Mouse (Mus musculus) heart, adult 11 months (tissue): ENCODE results near the gene Dnah6.
A peak's percentile ranks its signal among the peaks of the same experiment; 100 is the strongest.

ENCODE experiments used
- DNase-seq: peaks from one replicate; pipeline ENCODE4 v3.0.0; 2022

The Dnah6 gene

DNA sequence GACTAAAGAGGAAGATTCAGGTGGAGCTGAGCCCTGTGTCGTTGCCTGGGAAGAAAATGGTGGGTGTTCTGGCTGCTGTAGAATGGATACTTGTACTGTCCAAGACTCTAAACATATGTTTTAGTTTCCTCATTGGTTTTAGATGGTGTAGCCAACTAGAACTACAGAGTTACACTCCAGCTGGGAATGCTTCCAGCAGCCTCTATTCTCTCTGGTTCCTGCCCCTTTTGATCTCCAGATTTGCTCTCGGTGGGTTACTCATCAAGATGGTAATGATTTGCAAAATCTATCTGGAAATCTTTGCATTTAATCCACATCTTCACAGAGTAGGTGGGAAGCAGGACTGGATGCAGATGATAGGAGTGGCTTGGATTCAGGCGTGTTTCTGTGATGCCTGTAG, 80.6 kb downstream of the Dnah6 start:
- no peak for DNase-seq

DNA sequence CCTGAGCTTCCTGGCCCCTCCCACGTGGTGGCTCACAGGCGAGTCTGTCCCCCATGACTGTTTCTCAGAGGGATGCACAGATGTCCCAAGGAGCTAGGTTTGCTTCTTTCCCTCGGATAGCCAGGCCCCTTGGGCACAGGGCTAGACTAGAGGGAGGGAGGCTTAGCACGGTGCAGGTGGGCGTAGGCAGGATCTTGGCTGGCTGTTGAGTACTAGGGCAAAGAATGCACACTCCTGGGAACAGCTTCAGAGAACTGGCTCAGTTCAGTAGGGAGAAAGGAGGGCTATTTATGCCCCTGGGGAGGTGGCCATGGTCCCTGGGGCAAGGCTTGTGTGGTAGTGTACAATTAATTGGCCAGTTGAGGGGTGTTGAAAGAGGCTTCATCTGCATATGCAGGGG, 88.7 kb downstream of the Dnah6 start:
- DNase-seq, result peak; percentile 74

DNA sequence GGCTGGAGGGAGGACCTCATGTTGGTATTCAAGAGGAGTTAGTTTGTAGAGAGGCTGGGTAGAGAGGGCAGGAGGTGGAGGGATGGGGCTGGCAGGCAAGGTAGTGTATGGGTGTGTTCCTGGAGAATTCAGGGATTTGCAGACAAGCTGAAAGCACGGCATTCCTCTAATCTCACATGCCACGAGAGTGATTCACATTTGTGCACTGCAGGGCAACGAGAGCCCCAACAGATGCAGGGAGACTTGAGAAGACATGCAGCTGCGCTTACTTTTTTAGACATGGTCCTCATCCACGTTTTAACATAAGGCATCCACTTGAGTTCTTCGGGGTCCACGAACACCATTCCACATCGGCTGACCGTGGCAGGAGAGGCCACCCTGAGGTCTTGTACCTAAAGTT, 93.9 kb downstream of the Dnah6 start:
- DNase-seq, result peak; percentile 87

DNA sequence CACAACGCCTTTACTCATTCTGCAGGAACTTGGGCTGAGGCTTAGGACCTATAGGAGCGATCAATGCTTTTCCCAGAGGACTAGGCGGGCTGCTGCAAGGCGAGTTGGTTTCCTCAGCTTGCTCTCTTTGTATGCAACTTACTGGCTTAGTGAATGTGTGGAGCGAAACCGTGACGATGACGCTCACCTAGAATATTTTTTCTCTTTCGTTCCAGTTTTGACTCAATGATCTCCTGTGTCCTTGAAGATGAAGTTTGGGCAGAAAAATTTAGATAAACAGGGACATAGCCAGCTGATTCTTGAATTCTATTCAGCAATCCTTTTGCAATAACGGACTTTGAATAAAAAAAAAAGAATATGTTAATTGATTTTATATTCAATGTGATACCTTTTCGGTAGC, 101.1 kb downstream of the Dnah6 start:
- no peak for DNase-seq

DNA sequence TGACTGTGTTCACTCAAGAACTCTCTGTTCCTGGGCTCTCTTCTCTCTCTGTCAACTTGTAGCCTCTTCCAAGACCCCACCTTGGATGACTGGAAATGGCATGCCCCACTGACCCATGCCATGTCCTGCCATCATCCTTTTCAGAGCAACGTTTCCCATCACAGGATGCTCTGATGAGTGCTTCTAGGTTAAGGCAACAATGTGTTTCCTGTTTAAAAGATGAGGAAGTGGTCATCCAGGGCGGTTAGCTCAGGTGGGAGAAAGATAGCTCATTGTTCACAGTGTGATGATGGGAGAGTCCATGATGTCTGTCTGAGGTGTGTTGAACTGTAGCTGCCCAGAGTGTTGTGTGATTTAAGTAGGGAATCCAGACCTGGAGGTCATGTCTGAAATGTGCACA, 107.6 kb downstream of the Dnah6 start:
- DNase-seq, result peak; percentile 55

DNA sequence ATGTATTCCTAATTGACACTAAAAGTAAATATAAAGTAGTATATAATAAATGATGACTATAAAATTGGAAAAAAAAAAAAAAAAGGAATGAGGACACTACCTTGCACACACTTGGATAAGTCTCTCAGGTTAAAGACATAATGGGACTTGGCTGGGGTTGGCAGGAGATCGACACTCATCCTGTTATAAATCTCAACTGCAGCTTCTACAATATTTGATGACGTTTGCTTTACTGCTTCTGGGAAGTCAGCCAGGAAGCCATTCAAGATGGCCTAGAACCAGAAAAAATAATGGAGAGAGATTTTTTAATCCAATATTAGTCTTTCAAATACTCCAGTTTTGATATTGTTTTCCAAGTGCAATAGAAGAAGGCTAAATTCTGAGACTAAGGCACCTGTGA, 108.1 kb downstream of the Dnah6 start:
- no peak for DNase-seq

DNA sequence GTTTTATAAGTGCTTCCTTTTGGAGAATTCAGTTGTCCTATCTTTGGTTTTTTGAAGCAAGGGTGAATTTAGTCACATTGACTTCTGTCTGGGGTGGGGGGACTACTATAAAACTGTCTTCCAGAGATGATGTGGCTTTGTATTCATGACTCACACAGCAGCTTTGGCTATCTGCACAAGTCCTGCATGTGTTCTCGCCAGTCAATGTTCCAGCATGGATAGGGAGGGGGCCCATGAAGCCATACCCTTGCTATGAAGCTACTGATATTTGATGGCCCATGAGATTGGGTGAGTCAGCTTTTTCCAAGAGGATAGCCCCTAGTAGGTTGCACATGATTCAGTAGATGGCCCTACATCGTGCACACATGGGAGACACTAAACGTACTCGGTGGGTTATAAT, 128.3 kb downstream of the Dnah6 start:
- DNase-seq, result peak; percentile 49

DNA sequence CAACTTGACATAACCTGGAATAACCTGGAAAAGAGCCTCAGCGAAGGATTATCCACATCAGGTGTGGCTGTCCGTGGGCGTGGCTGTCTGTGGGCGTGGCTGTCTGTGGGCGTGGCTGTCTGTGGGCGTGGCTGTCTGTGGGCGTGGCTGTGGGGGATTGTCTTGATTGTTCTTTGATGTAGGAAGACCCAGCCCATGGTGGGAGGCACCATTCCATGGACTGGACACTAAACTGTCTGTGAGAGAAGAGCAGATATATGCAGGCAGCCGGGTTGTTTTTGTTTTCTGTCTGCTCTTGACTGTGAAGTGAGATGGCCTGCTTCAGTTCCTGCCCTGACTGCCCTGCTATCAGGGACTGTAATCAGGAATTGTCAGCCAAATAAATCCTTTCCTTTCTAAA, 130.6 kb downstream of the Dnah6 start:
- peak; percentile 78 for DNase-seq

DNA sequence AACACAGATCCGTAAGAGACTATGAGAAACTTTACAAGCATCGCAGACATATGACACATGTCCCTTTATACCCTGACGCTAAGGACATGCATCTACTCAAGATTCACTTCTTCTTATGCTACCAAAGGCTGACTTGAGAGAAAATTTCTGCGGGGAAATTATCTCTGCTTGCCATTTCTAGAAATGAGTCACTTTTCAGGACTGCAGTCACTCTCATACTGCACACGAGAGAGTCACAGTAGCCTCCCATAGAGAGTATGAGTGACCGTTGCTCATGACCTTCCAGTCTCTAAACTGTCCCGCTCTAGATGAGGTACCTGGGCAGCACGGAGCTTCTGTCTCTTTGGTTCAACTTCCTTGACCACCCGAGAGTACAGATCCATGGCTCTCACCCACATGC, 138.9 kb downstream of the Dnah6 start:
- peak; percentile 56 for DNase-seq

DNA sequence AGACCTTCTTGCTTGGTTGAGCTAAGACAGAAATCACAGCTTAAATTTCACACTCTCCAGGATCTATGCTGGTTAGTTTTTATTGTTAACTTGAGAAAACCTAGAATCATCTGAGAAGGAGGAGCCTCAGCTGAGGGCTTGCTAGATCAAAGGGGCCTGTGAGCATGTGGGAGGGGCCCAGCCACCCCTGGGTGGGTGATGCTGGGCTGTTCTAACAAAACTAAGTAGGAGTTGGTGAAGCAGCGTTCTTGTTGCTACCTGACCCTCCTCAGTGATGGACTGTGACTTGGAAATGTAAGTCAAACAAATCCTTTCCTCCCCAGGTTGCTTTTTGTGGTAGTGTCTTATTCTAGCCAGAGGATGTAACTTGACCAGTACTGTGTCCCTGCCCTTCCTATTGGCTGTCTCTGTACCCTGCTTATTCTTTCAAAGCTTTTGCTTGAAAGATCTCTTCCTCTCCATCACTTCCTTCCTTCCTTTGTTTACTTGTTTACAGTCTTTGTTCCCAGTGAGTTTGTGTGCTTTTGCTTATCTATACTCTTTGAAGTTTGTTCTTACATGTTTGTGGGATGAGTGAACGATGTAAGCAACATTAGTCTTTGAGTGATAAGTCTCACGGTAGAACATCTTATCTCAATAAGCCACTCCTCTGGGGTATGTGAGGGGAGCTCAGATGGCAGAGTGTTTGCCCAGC, 149.2 kb downstream of the Dnah6 start:
- peak; percentile 69 for DNase-seq

DNA sequence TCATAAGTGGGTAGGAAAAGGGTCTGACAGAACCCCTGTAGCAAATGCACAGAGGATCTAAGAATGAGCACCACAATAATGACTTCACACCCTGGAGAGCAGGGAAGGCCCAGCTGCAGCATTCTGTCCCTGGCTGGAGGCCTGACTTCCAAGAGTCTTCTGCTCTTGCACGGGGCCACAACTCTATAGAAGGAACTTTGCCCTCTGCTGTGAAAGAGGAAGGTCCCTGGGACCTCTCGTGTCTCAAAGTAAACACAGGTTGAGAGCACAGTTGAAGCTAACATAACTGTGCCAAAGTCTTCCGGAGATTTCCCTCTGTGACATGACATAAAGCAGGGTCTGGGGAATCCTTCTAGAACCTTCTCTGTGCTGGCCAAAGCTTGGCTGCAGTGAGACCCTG, 150.2 kb downstream of the Dnah6 start:
- peak; percentile 21 for DNase-seq

DNA sequence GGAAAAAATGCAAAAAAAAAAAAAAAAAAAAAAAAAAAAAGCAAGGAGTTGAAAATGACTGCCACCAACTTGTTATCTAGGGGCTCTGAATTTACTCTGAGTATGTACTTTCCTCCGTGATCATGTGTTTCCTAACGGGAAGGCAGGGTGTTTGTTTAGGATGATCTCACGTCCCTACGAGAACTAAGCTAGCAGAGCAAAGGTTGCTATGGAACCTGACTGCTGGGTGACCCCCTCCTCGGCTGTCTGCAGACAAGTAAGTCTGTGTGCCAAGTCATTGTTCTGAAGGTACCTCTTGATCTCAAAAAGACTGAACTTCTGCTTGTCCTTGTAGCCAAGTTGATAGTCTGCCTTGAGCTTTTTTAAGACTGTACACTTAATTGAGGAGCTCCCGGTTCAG, 150.8 kb downstream of the Dnah6 start:
- DNase-seq, result peak; percentile 97

DNA sequence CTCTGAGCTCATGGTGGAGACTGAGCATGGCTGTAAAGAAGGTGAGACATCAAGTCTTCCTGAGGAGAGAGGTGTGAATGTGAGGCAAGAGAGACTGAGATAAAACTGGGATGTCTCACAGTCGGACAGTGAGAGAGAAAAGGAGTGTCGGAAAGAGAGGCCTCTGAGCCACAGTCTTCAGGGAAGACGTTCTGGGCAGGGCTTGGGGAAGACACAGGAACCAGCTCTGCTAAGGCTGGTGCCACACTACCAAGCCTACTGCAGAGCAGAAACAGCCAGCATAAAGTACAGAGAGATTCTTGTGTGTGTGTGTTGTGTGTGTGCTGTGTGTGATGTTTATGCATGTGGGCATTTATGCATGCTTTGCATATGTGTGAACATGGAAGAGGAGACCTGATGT, 156.9 kb downstream of the Dnah6 start:
- peak; percentile 53 for DNase-seq

DNA sequence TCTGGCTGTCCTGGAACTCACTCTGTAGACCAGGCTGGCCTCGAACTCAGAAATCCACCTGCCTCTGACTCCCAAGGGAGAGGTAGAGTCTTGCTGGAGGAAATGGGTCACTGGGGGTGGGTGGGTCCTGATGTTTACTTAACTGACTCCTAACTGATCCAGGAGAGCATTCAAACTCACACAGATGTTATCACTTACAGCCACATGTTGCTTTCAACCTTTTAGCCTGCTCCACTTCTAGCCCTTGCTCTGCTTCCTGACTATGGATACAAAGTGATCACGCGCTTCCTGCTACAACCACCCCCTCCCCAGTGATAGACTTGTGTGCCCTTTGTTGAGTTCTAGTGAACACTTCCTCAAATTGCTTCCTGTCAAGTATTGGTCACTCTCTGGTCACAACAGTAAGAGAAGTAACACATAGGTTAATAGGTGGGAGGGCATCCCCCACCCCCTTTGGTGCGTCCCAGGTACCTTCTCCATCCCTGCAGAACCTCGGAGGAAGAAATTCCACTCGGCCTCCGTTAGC, 161.8 kb downstream of the Dnah6 start:
- DNase-seq, result peak; percentile 80

DNA sequence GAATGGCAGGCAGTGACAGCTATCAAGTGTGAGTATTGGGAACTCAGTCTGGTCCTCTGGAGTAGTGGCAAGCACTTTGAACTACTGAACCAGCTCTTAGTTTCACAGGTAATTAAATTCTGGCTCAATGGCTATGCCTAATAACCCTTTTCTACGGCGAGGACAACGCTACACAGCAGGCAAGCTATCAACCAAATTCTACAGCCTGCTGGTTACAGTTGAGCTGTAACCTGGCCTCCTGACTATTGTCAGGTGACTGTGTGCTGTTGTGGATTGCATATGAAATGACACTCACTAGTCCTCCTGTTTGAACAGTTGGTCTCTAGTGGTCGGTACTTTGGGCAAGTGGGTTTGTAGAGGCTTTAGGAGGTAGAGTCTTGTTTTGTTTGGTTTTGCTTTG, 162.3 kb downstream of the Dnah6 start:
- DNase-seq, result peak; percentile 40

DNA sequence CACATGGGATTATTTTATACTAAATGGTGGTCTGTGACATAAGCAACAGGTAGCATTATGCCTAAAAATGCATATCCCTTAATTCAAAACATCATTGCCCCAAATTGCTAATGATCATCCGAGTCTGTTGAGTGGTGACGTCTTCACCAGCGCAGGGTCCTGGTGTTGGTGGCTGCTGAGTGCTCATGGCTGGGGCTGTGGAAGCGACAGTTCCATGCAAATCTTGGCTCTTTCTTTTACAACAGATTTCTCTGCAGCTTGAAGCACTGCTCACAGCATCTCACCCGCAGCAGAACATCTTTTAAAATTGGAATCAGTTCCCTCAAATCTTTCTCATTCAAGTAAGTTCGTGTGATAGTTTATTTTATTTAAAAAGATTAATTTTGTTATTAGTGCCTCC, 166.1 kb downstream of the Dnah6 start:
- DNase-seq, result no peak

DNA sequence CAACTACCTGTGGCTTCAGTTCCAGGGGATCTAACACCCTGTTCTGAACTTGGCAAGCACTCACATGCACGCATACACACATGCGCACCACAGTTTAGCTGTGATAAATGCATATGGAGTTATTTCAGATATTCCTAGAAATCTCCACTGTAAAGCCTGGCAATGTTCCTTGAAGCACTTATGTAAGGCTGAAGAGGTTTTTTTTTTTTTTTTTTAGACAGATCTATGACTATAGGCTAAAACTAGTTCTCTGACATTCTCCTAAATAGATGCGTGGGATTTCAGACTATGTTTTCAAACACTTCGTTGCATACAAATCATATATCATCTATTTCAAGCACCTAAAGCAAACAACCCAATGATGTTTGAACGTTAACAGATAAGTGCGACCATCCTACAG, 166.6 kb downstream of the Dnah6 start:
- DNase-seq, result no peak

DNA sequence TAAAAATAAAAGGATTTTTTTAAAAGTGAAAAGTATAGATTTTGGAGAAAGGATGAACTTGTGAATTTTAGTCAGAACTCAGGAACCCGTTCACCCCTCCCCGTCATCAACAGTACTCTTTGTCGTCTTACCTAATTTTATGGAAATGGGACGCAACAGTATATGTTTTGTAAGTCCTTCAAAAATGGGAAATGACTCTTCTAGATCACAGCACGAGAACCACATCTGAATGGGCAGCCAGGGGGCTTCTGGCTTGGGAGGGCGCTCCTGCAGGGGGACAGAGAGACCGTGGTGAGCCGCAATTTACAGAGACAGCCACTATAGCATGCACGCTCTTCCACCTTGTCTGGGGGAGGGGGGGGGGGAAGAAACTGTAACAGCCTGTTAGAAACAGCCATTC, 167.9 kb downstream of the Dnah6 start:
- DNase-seq, result no peak

DNA sequence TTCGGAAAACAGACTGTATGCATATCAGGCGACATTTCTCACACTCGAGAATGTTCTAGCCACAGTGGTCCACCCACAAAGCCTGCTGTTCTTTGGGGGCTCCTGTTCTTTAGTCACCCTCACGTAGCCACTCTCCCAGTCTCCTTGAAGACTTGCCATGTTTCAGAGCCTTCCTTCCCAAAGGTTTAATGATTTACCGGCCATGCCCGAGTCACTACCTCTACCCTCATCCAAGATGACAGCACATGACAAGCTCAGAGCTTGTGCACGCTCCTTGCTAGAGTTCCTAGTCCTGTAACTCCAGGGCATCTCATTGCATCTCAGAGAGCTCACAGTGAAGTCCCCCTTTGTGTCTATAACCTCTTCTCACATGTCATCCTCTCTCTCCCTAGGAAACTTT, 174.2 kb downstream of the Dnah6 start:
- no peak for DNase-seq

DNA sequence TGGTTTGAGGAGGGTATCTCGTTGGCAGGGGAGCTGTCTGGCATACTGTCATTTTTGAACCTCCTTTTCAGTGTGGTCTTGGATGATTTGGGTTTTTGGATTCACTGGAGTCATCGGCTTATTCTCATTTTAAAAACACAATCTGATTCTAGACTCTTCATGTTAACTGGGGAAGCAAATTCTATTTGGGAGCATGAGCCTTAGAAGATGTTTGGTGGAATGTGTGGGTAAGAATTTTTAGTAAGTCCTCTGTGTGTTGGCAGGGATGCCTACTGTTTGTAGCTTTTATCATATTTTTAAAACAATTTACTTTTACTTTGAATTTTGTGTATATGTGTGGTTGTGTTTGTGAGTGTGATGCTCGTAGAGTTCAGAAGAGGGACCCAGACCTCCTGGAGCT, 175.5 kb downstream of the Dnah6 start:
- no peak for DNase-seq

DNA sequence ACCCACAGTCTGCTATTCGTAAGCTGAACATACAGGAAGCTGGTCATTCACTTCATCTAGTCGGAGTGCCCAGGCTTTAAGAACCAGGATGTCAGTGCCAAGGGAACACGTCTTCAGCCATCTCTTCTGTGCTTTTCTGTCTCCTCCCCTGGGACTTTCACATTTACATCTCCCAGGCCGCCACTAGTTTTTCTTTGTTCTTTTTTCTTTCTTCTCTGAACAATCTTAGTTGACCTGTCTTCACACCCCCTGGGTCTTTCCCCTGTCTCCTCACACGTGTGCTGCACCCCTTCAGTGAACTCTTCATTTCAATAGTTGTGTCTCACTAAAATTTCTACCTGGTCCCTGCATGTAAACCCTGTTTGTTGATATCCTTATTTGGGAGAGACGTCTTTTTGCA, 179.2 kb downstream of the Dnah6 start:
- DNase-seq, result no peak

DNA sequence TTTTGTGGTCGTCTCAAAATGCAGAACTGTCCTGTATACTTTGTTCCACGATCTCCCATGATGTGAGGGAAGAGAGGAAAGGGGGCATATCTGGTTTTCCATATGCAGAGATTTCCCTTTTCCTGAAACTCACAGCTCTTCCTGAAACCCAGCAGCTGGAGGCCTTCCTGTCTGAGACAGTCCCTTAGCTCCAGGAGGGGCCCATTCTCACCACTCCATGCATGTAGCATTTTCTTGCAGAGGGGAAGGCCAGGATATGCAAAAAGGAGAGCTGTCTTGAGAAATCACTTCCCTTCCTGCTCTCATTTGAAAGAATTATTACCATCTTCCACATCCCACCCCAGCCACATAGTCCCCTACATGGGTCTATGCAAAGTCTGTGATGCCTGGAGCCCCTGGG, 183.2 kb downstream of the Dnah6 start:
- DNase-seq, result no peak

DNA sequence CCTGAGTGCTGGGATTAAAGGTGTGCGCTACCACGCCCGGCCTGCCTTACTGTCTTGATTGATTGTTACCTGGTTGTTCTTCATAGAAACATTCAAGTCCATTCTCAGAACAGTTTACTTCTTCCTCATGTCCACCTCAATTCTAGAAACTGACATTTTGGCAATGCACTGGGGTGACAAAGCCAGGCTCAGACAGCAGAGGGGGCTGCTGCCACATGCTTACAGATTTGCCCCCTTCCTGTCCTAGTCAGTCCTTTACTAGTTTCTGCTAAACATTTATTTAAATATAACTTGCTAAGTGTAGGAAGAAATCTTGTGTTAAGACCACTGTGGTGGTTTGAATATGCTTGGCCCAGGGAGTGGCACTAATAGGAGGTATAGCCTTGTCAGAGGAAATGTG, 192.6 kb downstream of the Dnah6 start:
- no peak for DNase-seq

DNA sequence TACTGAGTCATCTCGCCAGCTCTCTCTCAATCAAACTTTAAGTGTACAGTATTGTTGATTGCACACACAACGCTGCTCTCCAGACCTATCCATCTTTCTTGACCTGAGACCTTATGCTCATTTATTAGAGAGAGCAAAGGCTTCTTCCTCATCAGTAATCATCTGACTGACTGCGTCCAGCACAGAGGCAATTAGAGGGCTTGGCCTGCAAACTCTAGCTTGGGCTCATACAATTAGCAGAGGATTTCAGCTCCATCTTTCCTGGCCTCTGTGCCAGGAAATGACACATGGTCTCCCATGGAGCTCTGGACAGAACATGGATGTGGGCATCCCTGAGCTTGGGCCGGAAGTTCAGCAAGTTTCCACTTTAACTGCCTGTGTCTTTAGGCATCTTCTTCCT, 193.6 kb downstream of the Dnah6 start:
- no peak for DNase-seq

DNA sequence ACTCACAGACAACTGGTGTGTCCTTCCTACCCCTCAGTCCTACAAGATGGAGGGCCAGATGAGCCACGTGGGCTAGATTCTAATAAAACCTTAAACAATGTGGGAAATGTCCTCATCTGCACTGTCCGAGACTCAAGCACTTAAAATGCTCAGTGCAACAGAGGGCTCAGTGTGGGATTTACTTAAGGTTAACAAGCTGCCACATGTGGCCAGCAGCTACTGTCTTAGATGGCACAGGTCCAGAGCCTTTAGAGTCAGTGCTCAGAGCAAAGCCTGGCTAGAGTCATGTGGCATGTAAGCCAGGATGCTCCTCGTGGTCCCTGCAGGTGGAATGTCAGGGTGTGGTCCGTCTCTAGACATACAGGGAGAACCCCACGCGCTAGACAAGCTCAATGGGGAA, 194.6 kb downstream of the Dnah6 start:
- DNase-seq, result no peak
